Mouse (Mus musculus): ENCODE data around the gene Eml1.
"Not testable (repeated sequence)": the region's sequence is repeated elsewhere in the genome, so short reads cannot be mapped to it uniquely, and the experiment has no call there.

Eml1 gene

DNA sequence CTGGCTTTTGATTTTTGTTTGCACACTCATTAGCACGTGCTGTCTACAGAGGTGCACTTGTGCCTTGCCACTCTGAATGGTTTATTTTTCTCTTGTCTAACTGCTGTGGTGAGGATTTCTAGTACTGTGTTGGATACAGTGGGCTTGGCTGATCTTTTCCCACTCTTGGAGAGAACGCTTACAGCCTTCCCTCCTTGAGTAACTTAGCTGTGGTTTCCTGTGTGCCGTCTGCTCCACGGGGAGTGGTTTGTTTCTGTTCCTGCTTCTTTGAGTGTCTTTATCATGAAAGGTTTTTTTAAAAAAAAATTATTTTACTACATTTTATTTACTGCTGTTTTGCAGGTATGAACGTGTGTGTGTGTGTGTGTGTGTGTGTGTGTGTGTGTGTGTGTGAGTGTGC is 108.0 kb downstream of the Eml1 start:
- CTCF ChIA-PET: no interaction called here

DNA sequence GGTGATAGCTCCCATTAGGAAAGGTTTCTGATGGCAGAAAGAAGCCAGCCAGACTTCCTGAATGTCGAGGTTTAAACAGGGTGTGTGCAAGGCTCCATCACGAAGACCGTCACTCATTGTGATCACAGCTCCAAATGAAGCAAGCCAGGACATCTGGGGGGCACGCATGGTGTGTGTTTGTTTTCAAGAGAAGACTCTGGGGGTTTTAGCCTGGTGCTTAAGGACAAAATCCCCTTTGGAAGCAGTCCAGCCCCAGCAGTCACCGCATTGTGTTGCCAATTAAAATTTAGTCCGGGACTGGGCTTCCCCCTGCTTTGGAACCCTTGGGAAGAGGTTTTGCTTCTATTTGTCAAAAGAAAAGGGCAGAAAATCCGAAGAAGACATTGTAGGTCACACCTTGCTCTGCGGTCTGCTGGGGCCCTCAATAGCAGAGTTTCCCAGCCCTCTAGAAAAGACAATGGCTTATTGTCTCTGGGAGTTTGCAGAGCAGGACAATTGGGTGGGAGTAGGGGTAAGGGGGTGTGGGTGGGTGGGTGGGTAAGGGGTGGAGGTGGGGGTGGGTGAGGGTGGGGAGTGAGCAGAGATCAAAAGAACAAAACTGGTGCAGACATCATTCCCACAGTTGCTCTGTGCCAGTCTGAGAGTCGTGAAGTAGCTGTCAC is 110.1 kb downstream of the Eml1 start:
- CTCF ChIA-PET: no interaction called here

DNA sequence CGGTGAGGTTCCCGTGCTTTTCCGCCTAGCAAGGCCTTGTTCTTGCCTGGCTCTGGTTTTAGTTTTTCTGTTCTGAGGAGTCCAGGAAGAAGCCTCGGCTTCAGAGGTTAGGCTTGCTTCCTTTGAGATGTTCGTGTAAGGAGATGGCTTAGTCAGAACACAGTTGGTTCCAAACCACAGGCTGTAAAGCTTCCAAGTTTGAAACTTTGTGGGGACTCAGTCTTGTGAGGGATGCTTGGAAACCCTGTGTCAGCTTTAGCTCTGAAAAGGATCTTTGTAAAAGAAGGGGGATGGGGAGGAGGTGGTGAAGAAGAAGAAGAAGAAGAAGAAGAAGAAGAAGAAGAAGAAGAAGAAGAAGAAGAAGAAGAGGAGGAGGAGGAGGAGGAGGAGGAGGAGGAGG is 118.3 kb downstream of the Eml1 start:
- CTCF ChIA-PET: interaction anchor here (0.8 kb wide), 1 partner anchor 38 kb away, joined by 34 read pairs; no protein-coding TSS in a partner anchor

DNA sequence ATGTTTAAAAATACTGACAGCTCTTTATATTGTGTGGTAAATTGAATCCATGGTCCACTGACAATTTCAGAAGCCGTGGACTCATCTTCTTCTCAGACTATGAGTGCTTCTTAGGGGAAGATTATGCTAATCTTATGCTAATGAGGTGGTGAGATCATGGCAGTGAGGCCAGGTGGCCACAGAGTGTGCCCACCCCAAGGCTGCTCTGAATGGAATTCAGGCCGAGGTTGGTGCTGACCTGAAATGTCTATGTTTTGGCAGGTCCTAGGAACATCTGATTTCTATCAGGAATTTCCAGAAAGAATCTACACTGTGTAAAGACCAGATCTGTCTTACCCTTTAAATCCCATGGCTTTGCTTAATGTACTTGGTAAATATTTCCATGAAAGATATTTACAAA is 119.0 kb downstream of the Eml1 start:
- CTCF ChIA-PET: no interaction called here

DNA sequence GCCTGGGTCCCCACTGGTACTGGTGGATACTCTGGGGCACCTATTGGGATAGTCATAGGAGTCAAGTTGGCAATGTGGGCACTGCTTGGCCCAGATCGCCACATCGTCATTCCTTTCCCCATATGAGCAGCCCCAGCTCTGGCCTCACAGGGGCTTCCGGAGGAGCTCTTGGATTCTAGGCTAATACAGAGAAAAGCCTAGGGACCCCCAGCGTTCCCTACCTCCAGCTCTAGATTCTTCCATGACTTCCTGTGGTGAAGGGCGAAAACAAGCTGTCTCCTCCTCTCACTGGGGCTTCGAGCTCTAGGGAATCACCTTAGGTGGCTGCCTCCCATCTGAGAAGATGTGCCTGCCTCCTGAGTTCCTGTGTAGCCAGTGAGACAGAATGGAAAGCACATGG is 119.6 kb downstream of the Eml1 start:
- CTCF ChIA-PET: no interaction called here

DNA sequence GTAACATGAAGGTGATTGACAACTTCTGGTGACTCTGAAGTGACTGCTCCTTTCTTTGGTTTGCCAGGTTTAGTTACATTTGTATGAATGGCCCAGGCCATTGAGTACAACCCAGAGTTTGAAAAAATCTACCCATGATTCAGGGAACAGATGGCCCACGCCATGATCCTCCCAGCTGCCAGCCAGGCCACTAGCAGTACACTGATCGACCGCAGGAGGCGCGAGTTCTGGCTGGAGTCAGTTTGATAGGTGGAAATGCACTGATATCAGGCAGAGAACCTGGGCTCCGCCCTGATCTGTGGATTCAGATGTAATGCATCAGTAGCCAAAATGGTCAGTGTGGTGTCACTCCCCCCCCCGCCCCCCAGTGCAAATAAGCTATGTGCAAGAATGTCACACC is 120.2 kb downstream of the Eml1 start:
- CTCF ChIA-PET: interaction anchor here (0.7 kb wide), 1 partner anchor 10 kb away, joined by 12 read pairs; no protein-coding TSS in a partner anchor

DNA sequence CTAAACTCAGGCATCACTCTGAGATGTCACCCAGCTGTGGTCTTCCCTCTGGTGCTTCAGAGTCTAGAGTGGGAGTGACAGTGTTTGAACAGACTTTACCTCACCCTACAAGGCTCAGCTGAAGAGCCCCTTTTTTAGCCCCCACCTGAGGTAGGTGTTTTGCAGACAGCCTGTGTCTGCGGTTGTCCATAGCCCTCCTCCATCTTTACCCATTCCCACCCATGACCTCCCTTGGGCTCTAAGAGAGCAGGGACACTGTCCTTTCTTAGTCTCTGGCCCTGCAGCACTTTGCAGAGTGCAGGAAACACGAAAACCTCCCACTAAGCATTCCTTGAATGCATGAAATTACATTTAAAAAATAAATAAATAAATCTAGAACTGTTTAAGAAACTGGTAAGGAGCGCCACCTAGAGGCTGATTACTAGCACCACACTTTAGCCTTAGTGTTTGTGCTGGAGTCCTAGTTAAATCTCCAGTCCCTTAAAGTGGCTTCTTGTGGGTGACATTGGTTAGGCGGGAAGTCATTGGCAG is 123.3 kb downstream of the Eml1 start:
- CTCF ChIA-PET: no interaction called here

DNA sequence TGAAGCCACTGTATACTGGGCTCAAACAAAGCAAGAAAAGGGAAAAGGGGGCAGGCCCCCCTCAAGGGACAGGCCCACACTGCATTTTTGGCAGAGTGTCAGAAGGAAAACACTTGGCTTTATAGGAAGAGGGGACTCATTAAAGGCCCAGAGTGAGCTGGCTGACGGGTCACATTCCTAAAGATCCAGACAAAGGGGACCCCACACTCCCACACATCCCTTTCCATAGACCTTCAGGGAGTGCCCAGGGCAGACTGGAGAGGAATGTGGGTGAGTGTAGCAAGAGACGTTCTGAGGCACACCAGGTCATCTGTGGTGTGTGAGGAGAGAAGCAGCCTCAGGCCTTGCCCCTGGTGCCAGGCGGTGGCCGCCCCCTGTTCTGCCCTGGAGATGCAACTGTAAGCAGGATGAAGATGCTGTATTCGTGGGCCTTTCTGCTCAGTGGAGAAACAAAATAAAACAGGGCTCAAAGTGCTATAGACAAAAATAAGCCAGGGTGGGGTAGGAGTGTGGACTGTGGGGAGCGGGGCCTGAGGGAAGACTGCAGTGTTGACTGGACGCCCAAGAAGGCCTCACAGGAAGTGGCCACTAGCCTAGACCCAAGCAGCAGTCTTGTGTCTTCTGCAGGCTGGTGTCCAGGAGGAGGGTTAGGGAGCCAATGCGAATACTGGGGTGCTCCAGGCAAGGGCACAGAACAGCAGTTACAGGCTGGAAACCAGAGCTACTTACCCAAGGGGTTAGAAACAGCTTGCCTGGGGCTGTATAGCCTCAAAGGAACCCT is 124.9 kb downstream of the Eml1 start:
- CTCF ChIA-PET: no interaction called here

DNA sequence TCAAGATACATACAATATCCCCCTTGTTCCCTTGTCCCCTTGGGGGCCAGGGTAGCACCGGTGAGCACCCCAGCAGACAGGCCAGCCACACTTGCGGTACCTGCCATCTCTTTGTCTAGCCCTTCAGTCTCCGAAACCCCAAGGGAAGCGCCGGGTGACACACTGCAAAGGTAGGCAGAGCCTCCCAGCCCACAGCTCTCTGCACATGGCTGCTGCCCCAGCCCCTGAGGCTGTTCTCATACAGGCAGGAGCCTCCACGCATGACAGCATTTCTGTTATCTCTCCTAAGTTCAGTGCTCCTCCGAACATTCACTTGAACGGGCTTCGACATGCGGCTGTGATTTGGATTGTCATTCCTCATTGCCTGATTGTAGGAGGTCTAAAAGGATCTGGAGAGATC is 132.3 kb downstream of the Eml1 start:
- CTCF ChIA-PET: no interaction called here

DNA sequence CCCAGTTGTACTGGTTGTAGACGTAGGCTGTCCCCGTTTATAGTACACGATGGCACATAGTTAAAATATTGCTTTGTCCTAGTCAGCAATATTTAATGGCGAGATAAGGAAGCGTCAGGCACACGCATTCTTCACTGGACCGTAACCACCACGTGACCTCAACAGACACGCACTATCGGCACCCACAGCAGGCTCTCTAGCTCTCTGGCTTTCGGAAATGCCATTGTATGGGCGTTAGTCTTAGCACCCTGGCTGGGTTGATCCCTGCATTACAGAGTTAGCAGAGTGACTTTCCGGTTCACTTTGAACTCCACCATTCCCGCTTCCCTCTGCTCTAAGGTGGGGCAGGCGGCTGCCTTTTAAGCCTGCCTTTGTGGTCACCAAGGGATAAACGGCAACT is 132.8 kb downstream of the Eml1 start:
- CTCF ChIA-PET: no interaction called here

DNA sequence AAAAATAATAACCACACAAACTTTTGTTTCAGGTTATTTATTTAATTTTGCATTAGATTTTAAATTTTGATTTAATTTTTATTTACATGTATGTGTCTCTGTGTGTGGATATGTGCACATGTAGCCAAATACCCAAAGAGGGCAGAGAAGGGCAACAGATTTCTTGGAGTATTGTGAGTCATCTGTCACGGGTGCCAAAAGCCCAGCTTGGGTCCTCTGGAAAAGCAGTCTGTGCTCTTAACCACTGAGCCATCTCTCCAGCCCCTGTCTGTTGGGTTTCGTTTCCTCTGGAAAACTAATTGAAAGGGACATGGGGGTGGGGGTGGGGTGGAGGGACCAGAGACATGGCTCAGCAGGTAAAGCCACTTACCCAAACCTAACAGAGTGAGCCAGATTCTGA is 135.1 kb downstream of the Eml1 start:
- CTCF ChIA-PET: interaction anchor here (1.1 kb wide), 1 partner anchor 22 kb away, joined by 3 read pairs; no protein-coding TSS in a partner anchor

DNA sequence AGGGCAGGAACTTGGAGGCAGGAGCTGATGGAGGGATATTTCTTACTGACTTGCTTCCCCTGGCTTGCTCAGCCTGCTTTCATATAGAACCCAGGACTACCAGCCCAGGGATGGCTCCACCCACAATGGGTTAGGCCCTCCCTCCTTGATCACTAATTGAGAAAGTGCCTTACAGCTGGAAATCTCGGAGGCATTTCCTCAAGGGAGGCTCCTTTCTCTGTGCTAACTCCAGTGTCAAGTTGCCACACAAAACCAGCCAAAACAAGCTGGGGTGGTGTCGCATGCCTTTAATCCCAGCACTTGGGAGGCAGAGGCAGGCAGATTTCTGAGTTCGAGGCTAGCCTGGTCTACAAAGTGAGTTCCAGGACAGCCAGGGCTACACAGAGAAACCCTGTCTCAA is 136.3 kb downstream of the Eml1 start:
- CTCF ChIA-PET: not testable (repeated sequence)

DNA sequence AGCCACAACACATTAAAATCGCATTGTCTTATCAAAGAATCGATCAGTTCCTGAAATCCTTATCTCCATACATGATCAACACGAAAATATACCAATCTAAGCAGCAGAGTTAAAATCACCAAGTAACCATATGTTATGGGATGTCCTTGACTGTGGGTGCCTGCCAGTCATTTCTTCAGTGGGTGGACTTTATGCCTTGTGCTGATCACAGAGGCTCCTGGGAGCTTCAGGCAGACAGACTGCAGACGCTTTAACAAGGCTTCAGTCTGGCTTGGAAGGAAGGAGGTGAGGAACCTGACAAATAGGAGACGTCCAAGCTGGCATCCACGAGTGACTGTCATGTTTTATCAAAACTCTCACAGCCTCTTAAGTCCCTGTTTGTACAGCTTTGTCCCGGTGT is 139.8 kb downstream of the Eml1 start:
- CTCF ChIA-PET: no interaction called here

DNA sequence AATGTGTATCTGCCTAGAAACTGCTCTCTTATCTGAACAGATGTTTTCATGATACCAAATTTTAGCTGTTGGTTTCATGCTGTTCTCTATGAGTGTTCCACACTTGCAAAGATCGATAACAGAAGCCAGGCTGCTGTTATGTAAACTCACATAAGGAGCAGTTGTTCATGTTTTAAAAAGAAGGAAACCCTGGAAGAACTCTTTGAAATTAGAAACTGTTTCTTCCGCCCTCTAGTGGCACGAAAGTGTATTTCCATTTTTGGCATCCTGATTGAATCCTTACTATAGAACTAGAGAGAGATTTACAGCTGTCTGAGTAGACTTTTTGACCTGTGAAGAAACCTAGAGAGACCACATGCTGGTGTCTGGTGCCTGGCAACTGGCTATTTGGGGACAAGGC is 140.3 kb downstream of the Eml1 start:
- CTCF ChIA-PET: no interaction called here

DNA sequence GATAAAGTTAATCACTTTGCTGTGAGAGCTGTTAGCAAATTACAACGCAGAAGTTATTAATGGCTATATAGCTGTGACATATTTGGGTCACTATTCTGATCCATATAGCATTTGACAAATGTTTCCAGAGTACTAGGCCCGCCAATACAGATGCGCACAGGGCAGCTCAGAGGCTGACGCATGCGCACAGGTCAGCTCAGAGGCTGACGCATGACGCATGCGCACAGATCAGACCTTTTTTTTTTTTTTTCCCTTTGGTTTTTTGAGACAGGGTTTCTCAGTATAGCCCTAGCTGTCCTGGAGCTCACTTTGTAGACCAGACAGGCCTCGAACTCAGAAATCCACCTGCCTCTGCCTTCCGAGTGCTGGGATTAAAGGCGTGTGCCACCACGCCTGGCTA is 144.7 kb downstream of the Eml1 start:
- CTCF ChIA-PET: no interaction called here

DNA sequence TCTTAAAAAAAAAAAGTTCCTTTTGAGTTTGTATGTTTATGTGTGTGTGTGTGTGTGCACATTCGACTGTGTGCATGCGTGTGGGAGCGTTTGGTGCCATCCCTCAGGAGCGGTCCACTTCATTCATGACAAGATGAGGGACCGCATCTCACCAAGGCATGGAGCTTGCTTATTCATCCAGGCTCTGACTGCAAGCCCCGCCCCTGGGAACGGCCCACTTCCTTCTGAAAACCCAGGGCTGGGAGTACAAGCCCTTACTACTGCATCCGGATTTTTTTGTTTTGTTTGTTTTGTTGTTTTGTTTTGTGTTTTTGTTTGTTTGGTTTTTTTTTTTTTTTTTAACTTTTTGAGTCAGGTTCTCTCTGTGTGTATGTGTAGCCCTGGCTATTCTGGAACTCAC is 148.6 kb downstream of the Eml1 start:
- CTCF ChIA-PET: no interaction called here

DNA sequence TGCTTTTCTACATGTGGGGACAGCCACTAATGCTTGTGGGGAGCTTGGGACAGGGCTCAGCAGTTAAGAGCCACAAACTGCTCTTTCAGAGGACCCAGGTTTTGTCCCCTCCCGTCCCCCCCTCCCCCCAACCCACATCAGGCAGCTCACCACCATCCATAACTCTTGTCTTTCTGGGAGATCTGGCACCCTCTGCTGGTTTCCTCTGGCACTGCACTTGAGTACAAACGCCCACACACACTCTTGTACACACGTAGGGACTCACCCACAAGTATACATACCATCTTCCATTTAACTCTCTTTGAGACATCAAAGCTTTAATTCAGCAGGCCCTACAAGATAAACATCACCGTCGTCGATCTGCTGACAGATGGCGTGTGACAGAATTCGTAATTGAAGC is 158.5 kb downstream of the Eml1 start:
- CTCF ChIA-PET: no interaction called here

DNA sequence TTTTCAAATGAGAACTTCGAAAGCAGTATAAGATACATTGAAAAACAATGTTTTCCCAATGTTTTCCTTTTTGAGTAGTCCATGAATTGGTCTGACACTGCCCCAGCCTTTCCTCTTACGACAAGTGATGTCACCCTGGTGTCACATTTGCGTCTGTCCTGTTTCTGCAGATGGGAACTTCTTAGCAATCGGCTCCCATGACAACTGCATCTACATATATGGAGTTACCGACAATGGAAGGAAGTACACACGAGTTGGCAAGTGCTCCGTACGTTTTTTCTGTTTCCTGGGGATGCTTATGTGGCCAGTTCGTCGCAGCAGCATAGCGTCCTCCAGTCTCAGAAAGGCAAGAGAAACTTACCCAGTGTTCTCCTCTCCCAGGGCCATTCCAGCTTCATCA is 163.7 kb downstream of the Eml1 start:
- CTCF ChIA-PET: no interaction called here

DNA sequence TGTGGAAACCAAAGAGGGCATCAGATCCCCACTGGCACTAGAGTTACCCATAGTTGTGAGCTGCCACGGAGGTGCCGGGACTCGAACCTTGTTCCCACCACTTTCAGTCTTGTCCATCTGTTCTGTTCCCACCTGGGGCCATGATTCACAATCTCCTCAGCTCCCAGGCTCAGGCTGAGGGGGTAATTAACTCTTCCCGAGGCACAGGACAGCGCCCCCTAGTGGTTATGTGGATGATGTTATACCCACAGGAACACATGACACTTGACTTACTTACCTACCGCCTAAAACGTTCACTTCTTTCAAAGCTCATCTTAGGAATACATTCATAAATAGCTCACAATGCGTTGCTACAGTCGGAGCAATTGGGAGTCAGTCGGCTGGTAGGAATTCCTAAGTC is 165.7 kb downstream of the Eml1 start:
- CTCF ChIA-PET: no interaction called here

DNA sequence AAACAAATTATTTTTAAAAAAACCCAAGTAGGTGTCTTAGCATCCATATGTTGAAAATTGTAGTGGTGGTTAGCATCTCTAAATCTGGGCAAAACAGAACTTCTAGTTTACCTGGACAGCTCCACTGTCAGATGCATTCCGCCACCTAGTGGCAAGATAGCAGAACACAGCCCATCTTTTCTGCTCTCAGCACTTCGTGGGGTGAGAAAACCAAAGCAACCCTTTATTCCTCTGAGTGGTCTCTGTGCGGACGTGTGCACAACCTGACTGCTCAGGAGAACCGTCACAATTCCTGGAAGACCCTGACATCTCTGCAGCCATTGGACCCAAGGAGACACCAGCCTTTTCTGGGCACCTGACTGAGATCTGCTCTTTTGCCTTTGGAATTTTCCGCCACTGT is 170.3 kb downstream of the Eml1 start:
- CTCF ChIA-PET: no interaction called here

DNA sequence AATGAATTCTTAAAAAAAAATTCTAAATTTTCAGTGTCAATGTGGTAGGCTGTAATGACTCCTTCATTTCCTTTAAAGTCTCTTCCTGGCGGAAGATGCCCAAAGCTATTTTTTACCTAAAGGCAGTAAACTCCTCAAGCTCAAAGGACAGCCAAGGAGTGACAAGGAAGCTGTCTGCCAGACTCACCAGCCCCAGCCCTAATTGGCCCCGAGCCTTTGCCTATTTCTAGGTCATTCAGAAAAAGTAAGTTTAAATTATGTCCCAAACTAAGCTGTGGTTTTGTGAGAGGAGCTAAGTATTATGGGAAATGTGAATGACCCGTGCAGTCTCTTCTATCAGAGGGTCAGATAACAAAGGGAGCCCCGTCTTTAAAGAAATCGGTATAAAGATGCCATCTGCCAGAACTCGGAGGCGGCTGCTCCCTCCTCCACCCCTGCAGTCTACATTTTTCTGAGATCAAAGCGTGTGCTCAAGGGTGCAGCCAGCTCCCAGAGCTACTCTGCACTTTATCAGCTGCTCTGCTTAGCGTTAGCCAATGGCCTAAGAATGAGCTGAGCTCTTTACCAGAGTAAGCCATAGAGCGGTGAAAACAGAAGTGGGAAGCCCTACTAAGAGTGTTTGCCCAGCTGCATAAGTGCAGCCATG is 175.9 kb downstream of the Eml1 start:
- CTCF ChIA-PET: no interaction called here

DNA sequence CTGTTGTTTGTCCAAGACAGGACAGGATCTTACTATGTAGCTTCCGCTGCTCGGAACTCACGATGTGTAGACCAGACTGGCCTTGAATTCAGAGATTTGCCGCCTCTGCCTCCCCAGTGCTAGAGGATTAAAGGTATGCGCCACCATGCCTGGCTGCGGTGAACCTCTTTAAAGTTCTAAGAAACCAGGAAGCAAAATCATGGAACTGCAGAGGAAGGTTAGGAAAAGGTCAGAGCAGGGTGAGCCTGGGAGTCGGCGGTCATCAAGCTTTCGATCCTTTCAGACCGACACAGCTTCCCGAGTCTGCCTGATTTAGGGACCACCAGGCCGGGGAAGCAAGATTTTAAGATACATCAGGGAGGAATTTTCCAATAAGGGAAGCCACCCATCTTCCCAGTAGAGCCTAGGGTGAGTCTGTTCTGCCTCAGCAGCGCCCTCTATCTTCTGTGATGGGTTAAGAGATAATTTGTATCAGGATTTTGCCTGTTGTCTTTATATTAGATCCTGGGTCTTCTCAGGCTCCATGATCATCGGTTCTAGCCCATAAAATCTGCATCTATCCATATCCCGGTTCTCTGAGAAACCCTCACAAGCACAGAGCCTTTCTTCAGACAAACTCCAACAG is 176.6 kb downstream of the Eml1 start:
- CTCF ChIA-PET: no interaction called here

DNA sequence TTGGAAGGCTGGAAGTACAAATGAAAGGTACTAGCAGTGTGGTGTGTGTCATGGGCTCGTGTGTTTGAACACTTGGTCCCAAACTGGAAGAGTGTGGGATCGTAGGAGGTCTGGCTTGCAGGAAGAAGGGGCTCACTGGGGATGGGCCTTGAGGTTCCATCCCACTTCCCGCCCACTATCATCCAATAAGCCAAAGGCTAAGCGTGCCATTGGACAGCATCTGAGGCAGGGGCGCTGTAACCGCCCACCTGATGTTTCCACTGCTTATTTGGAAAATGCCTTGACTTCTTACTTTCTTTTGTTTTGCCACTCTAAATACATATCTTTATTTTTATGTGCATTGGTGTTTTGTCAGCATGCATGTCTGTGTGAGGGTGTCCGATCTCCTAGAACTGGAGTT is 181.0 kb downstream of the Eml1 start:
- CTCF ChIA-PET: no interaction called here
